Mouse (Mus musculus) olfactory bulb, adult 2 months (tissue): ENCODE measurements around the gene Nipal3. TPM values are rescaled to one million over a fixed set of nuclear protein-coding genes. Genes with fewer than 3 reads are reported as not detected.

Source experiments
- H3K27ac ChIP-seq: fragments of 200-500 bp; 2 replicates; pipeline ENCODE4 v1.5.1; 2012; ENCODE audit warnings: low read depth, low read length; ENCODE audit not compliant: insufficient read depth
- H3K4me1 ChIP-seq: fragments of 200-500 bp; 2 replicates; pipeline ENCODE4 v1.6.1; 2012; ENCODE audit warnings: low read length; ENCODE audit not compliant: control insufficient read depth, insufficient read depth
- H3K4me3 ChIP-seq: fragments of 200-500 bp; 2 replicates; pipeline ENCODE4 v1.5.1; 2012; ENCODE audit warnings: mild to moderate bottlenecking, low read depth, low read length, moderate library complexity; ENCODE audit not compliant: insufficient read depth
- CTCF ChIP-seq: fragments of 200-500 bp; IDR thresholded peaks from 2 replicates; pipeline ENCODE4 v1.5.1; 2012; ENCODE audit warnings: low read depth, mild to moderate bottlenecking, low read length, moderate library complexity; ENCODE audit not compliant: insufficient read depth
- POLR2A ChIP-seq: fragments of 200-500 bp; IDR thresholded peaks from 2 replicates; pipeline ENCODE4 v1.6.1; 2012; ENCODE audit warnings: mild to moderate bottlenecking, low read depth, low read length, moderate library complexity; ENCODE audit not compliant: insufficient read depth
- WGBS: fragments of 180-500 bp; shearing (Covaris S2); methylation state at CpG from one replicate; pipeline ENCODE4 v1.1.7; 2018; 5-methylcytosine and 5-hydroxymethylcytosine counted together
- polyA plus RNA-seq: library from polyadenylated mRNA; stranded (reverse); fragments of >200 nt; gene quantifications from 2 replicates; pipeline ENCODE4 v1.2.4, GENCODE M21; 2012; ENCODE audit warnings: low replicate concordance; ENCODE audit not compliant: missing spikeins, insufficient read depth, insufficient read length

The Nipal3 gene
- polyA plus RNA-seq, 1 experiment = not detected

DNA sequence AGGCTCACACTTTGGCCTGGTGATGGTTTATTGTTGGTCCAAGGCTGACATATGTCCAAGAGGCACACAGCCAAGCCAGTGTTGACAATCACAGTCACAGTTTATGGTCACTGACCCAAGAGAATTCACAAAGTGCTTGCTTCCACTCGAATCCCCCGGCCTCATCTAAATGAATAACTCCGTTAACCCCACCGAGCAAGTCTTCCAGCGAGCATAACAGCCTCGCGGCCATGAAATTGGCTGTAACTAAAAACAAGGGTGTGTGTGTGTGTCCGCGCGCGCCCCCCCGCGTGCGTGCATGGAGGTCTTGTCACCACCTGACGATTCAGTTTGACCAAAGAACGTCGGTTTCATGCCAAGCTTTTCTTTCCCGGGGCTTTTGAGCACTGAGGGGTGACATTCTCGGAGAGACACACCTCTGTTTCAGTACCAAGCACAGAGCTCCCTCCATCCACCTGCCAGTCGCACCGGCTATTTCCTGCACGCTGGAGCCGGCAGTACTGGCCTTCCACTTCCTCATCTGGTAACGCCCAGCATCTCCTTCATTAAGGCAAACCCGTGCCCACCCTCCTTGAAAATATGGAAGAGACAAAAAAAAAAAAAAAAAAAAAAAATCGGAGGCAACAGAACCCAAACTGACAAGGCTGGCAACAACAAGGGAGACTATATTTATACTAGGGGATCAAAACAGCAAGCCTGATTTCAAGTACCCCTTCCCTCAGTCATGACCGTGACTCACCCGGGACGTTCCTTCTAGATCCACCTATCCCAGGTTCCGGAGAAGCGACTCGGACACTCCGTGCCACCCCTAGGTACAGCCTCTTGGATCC lies 932 bp downstream of the Nipal3 start:
- peaks cover 21% of the 10 kb centered on the region for H3K4me1 ChIP-seq
- TF ChIP-seq POLR2A (no peak), CTCF (no peak)
- WGBS = under 1% methylated on average over 33 of the region's 33 CpGs
- H3K27ac ChIP-seq = no peak overlapping the region
- H3K4me3 ChIP-seq = peak overlapping the region; percentile 77

DNA sequence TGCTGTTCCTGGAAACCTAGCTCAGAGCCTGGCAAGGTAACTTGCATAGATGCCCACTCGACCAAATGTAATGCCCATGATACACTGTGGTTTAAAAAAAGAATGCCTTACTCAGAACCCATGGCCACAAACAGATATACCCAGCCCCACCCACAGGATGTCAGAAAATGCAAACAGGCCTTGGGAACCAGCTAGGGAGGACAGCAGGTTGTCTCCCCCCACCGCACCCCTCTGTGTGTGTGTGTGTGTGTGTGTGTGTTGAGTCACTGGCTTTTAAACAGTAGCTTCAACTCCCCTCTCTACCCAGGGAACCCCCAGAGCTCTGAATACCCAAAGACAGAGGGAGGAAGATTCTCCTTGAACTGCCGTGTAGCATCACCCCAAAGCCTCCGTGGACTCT lies 1.6 kb downstream of the Nipal3 start:
- Histone ChIP-seq H3K27ac (no peak overlapping the region), H3K4me3 (peak overlapping the region; percentile 77), H3K4me1 (peaks cover 21% of the 10 kb centered on the region)
- no peak for TF ChIP-seq CTCF
- no peak for TF ChIP-seq POLR2A
- 20% methylated on average over 4 of the region's 4 CpGs for WGBS

GRCm38 (mm10) chr4:135489256-135489655 lies 5.6 kb downstream of the Nipal3 start:
- Histone ChIP-seq H3K4me3 (no peak overlapping the region), H3K27ac (no peak overlapping the region), H3K4me1 (peaks cover 23% of the 10 kb centered on the region)
- no peak for TF ChIP-seq CTCF
- no peak for TF ChIP-seq POLR2A
- WGBS = 93% methylated on average over 7 of the region's 7 CpGs

GRCm38 (mm10) chr4:135486352-135486751 lies 8.5 kb downstream of the Nipal3 start:
- TF ChIP-seq CTCF (no peak), POLR2A (no peak)
- Histone ChIP-seq H3K4me3 (no peak overlapping the region), H3K27ac (no peak overlapping the region), H3K4me1 (peaks cover 17% of the 10 kb centered on the region)
- 90% methylated on average over 11 of the region's 11 CpGs for WGBS

DNA sequence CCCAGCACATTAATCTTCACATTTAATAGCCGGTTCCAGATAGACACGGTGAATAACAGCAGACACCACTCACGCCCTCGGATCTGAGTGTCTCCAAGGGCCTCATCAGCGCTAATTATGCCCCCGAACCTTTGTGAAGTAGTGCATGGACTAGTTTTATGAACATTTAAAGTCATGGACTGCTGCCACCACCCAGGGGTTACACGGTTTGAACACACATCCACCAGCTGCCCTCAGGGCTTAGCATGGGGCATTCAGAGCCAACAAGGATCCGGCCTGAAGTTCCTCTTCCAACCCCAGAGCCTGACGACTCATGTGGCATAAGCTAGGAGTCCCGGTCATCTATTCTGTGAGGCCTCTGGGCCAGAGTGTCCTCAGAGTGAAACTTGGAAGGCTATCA lies 9.8 kb downstream of the Nipal3 start:
- Histone ChIP-seq H3K4me3 (no peak overlapping the region), H3K27ac (no peak overlapping the region), H3K4me1 (peaks cover 14% of the 10 kb centered on the region)
- TF ChIP-seq CTCF (no peak), POLR2A (no peak)
- WGBS = 52% methylated on average over 10 of the region's 10 CpGs

- no peak overlapping the region for H3K4me3 ChIP-seq
- no peak for TF ChIP-seq POLR2A
- no peak for TF ChIP-seq CTCF
- H3K27ac ChIP-seq = no peak overlapping the region
- 83% methylated on average over 9 of the region's 9 CpGs for WGBS
- peaks cover 14% of the 10 kb centered on the region for H3K4me1 ChIP-seq
Measured at GRCm38 (mm10) chr4:135480370-135480769, 14.5 kb downstream of the Nipal3 start.

- no peak for TF ChIP-seq CTCF
- Histone ChIP-seq H3K4me3 (no peak overlapping the region), H3K4me1 (peaks cover 3% of the 10 kb centered on the region; the same call in 1 of the 2 replicates), H3K27ac (no peak overlapping the region)
- WGBS = 83% methylated on average over 10 of the region's 10 CpGs
Measured at GRCm38 (mm10) chr4:135477851-135478250, 17.0 kb downstream of the Nipal3 start.

DNA sequence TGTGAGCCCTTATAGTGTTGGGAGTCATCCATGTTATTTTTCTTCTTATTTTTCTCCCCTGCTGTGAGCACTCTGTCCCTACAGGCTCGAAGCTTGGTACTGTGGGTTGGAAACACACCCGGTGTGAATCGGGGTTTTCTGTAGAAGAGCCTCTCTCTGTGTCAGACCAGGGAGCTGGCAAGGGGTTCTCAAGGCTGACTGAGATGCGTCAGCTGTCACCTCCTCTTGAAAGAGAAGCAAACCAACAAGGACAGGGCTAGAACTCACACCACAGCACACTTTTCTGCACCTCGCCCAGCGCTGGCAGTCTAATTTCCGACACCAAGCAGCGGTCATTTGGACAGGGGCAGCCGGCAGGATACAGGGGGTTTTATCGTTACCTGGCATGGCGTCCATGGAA lies 31.4 kb downstream of the Nipal3 start:
- no peak overlapping the region for H3K4me3 ChIP-seq
- no peaks in the 10 kb centered on the region for H3K4me1 ChIP-seq
- H3K27ac ChIP-seq = no peak overlapping the region
- TF ChIP-seq POLR2A (no peak), CTCF (no peak)
- WGBS = 87% methylated on average over 11 of the region's 11 CpGs

- Histone ChIP-seq H3K4me3 (no peak overlapping the region), H3K4me1 (0 out of 2 replicates have a peak, but pooled peaks cover 8% of the 10 kb centered on the region), H3K27ac (no peak overlapping the region)
- no peak for TF ChIP-seq POLR2A
- TF ChIP-seq CTCF = no peak
- WGBS = 74% methylated on average over 12 of the region's 12 CpGs
Measured at GRCm38 (mm10) chr4:135453572-135453971, 41.3 kb downstream of the Nipal3 start.

GRCm38 (mm10) chr4:135453164-135453563 lies 41.7 kb downstream of the Nipal3 start:
- H3K4me3 ChIP-seq = no peak overlapping the region
- H3K4me1 ChIP-seq = 0 out of 2 replicates have a peak, but pooled peaks cover 8% of the 10 kb centered on the region
- 81% methylated on average over 6 of the region's 6 CpGs for WGBS
- no peak for TF ChIP-seq CTCF
- no peak for TF ChIP-seq POLR2A
- H3K27ac ChIP-seq = no peak overlapping the region
